Mouse (Mus musculus): Measurements from ENCODE around the gene Map4k2. TPM values are rescaled to one million over a fixed set of nuclear protein-coding genes. Genes with fewer than 3 reads are reported as not detected.

Gene Map4k2
- polyA plus RNA-seq (2016; fragmentation: Nextera tagmentation; extraction: Ambion mirVana) = 16.0 and 18.4 TPM in 2 replicates

GRCm38 (mm10) chr19:6340524-6341452, at the start of gene Map4k2:
Gene Map4k2 (plus strand): TSS chr19:6341135.
- peak within 1 kb of the TSS; percentile 90 for H3K4me2 ChIP-seq (replicated peaks)
- H3K9ac ChIP-seq = peak within 1 kb of the TSS; percentile 71
- WGBS = 8% methylated on average over 72 of the region's 72 CpGs
- no peak within 1 kb of the TSS for H3K27ac ChIP-seq
- H3K36me3 ChIP-seq = peaks cover 68% of the 10 kb centered on the region
- peak within 1 kb of the TSS; percentile 55 for H3K4me3 ChIP-seq
- no peaks in the 10 kb centered on the region for H3K27me3 ChIP-seq (replicated peaks)
- no peaks in the 10 kb centered on the region for H3K9me3 ChIP-seq
- peak; percentile 64 for ATAC-seq (ENCODE audit: low FRiP score, low read depth)
- H3K4me1 ChIP-seq = peaks cover 31% of the 10 kb centered on the region

- ATAC-seq (ENCODE audit: low FRiP score, low read depth) = no peak
- Histone ChIP-seq H3K4me1 (peaks cover 3% of the 10 kb centered on the region; the same call in 1 of the 2 replicates), H3K4me2 (replicated peaks) (no peak overlapping the region), H3K27me3 (replicated peaks) (no peaks in the 10 kb centered on the region), H3K27ac (no peak overlapping the region), H3K9ac (no peak overlapping the region), H3K9me3 (no peaks in the 10 kb centered on the region), H3K36me3 (peaks cover 69% of the 10 kb centered on the region), H3K4me3 (no peak overlapping the region)
- 90% methylated on average over 5 of the region's 5 CpGs for WGBS
Measured at GRCm38 (mm10) chr19:6292262-6292661, 48.7 kb upstream of the Map4k2 start.

GRCm38 (mm10) chr19:6294301-6294700, 46.6 kb upstream of the Map4k2 start:
- Histone ChIP-seq H3K4me3 (no peak overlapping the region), H3K27ac (no peak overlapping the region), H3K4me1 (no peaks in the 10 kb centered on the region), H3K4me2 (replicated peaks) (no peak overlapping the region), H3K9me3 (no peaks in the 10 kb centered on the region), H3K9ac (no peak overlapping the region), H3K27me3 (replicated peaks) (no peaks in the 10 kb centered on the region), H3K36me3 (peaks cover 78% of the 10 kb centered on the region)
- no peak for ATAC-seq (ENCODE audit: low FRiP score, low read depth)
- WGBS = 95% methylated on average over 17 of the region's 17 CpGs

- H3K4me2 ChIP-seq (replicated peaks) = no peak overlapping the region
- H3K9ac ChIP-seq = no peak overlapping the region
- H3K4me1 ChIP-seq = no peaks in the 10 kb centered on the region
- H3K4me3 ChIP-seq = no peak overlapping the region
- H3K27me3 ChIP-seq (replicated peaks) = no peaks in the 10 kb centered on the region
- peaks cover 81% of the 10 kb centered on the region for H3K36me3 ChIP-seq
- H3K27ac ChIP-seq = no peak overlapping the region
- WGBS = 90% methylated on average over 5 of the region's 5 CpGs
- ATAC-seq (ENCODE audit: low FRiP score, low read depth) = no peak
- H3K9me3 ChIP-seq = no peaks in the 10 kb centered on the region
Measured at GRCm38 (mm10) chr19:6296551-6297210, 44.3 kb upstream of the Map4k2 start.

- Histone ChIP-seq H3K27me3 (replicated peaks) (no peaks in the 10 kb centered on the region), H3K9me3 (no peaks in the 10 kb centered on the region), H3K27ac (no peak overlapping the region), H3K4me2 (replicated peaks) (no peak overlapping the region), H3K4me1 (no peaks in the 10 kb centered on the region), H3K36me3 (peaks cover 73% of the 10 kb centered on the region), H3K4me3 (no peak overlapping the region), H3K9ac (no peak overlapping the region)
- no peak for ATAC-seq (ENCODE audit: low FRiP score, low read depth)
- WGBS = 91% methylated on average over 9 of the region's 9 CpGs
Measured at GRCm38 (mm10) chr19:6297641-6298040, 43.3 kb upstream of the Map4k2 start.

- H3K9me3 ChIP-seq = no peaks in the 10 kb centered on the region
- H3K27ac ChIP-seq = no peak overlapping the region
- no peak overlapping the region for H3K9ac ChIP-seq
- H3K4me1 ChIP-seq = no peaks in the 10 kb centered on the region
- H3K27me3 ChIP-seq (replicated peaks) = no peaks in the 10 kb centered on the region
- no peak overlapping the region for H3K4me2 ChIP-seq (replicated peaks)
- WGBS = 83% methylated on average over 4 of the region's 4 CpGs
- H3K36me3 ChIP-seq = peaks cover 67% of the 10 kb centered on the region
- no peak overlapping the region for H3K4me3 ChIP-seq
- no peak for ATAC-seq (ENCODE audit: low FRiP score, low read depth)
Measured at GRCm38 (mm10) chr19:6299003-6299402, 41.9 kb upstream of the Map4k2 start.

- no peaks in the 10 kb centered on the region for H3K9me3 ChIP-seq
- H3K4me2 ChIP-seq (replicated peaks) = no peak overlapping the region
- H3K27me3 ChIP-seq (replicated peaks) = no peaks in the 10 kb centered on the region
- H3K4me3 ChIP-seq = no peak overlapping the region
- 90% methylated on average over 7 of the region's 7 CpGs for WGBS
- no peak for ATAC-seq (ENCODE audit: low FRiP score, low read depth)
- no peak overlapping the region for H3K27ac ChIP-seq
- H3K4me1 ChIP-seq = no peaks in the 10 kb centered on the region
- H3K36me3 ChIP-seq = peaks cover 61% of the 10 kb centered on the region
- no peak overlapping the region for H3K9ac ChIP-seq
Measured at GRCm38 (mm10) chr19:6299450-6300267, 41.3 kb upstream of the Map4k2 start.

- Histone ChIP-seq H3K36me3 (peaks cover 53% of the 10 kb centered on the region), H3K27me3 (replicated peaks) (no peaks in the 10 kb centered on the region), H3K4me1 (no peaks in the 10 kb centered on the region), H3K9ac (no peak overlapping the region), H3K4me2 (replicated peaks) (no peak overlapping the region), H3K27ac (no peak overlapping the region), H3K4me3 (no peak overlapping the region), H3K9me3 (no peaks in the 10 kb centered on the region)
- 79% methylated on average over 7 of the region's 7 CpGs for WGBS
- ATAC-seq (ENCODE audit: low FRiP score, low read depth) = no peak
Measured at GRCm38 (mm10) chr19:6300402-6300841, 40.5 kb upstream of the Map4k2 start.

GRCm38 (mm10) chr19:6302114-6302513, 38.8 kb upstream of the Map4k2 start:
- ATAC-seq (ENCODE audit: low FRiP score, low read depth) = no peak
- Histone ChIP-seq H3K36me3 (peaks cover 36% of the 10 kb centered on the region), H3K4me3 (no peak overlapping the region), H3K27me3 (replicated peaks) (no peaks in the 10 kb centered on the region), H3K4me2 (replicated peaks) (no peak overlapping the region), H3K9ac (no peak overlapping the region), H3K4me1 (peaks cover 5% of the 10 kb centered on the region; the same call in 1 of the 2 replicates), H3K27ac (no peak overlapping the region), H3K9me3 (no peaks in the 10 kb centered on the region)
- 92% methylated on average over 5 of the region's 5 CpGs for WGBS

GRCm38 (mm10) chr19:6302522-6302921, 38.4 kb upstream of the Map4k2 start:
- Histone ChIP-seq H3K4me3 (no peak overlapping the region), H3K27me3 (replicated peaks) (no peaks in the 10 kb centered on the region), H3K9ac (no peak overlapping the region), H3K4me2 (replicated peaks) (no peak overlapping the region), H3K9me3 (no peaks in the 10 kb centered on the region), H3K36me3 (peaks cover 32% of the 10 kb centered on the region), H3K27ac (no peak overlapping the region), H3K4me1 (peaks cover 5% of the 10 kb centered on the region; the same call in 1 of the 2 replicates)
- WGBS = 61% methylated on average over 4 of the region's 4 CpGs
- no peak for ATAC-seq (ENCODE audit: low FRiP score, low read depth)

- Histone ChIP-seq H3K27me3 (replicated peaks) (no peaks in the 10 kb centered on the region), H3K9me3 (no peaks in the 10 kb centered on the region), H3K4me1 (peaks cover 5% of the 10 kb centered on the region; the same call in 1 of the 2 replicates), H3K4me3 (no peak overlapping the region), H3K4me2 (replicated peaks) (no peak overlapping the region), H3K36me3 (peaks cover 20% of the 10 kb centered on the region), H3K9ac (no peak overlapping the region), H3K27ac (no peak overlapping the region)
- 84% methylated on average over 6 of the region's 6 CpGs for WGBS
- ATAC-seq (ENCODE audit: low FRiP score, low read depth) = no peak
Measured at GRCm38 (mm10) chr19:6303831-6304230, 37.1 kb upstream of the Map4k2 start.

All from neural tube, embryonic 12.5 days (tissue).